9 mouse cellular contexts compared by ENCODE assay signal in the genomic region with DNA sequence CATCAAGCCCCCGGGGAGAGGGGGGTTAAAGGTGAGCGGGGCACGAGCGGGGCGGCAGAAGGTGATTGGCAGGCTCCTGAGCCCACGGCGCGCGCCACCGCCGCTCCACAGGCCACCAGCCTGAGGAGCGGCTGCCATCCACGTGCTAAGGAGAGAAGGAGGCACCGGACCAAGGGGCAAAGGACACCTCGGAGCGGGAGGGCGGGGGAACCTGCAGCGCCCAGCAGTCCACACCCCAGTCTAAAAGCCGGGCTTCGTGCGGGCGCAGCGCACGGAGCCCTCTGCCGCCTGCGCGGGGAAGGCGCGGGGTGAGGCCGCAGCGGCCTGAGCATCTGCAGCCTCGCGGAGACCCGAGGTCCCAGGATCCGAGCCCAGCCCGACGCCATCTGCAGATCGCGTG. TPM values are rescaled to one million over a fixed set of nuclear protein-coding genes. Genes with fewer than 3 reads are reported as not detected.
DNase-seq lines count a peak whose midpoint lies in the region; ATAC-seq and TF ChIP-seq lines count a peak whose summit lies in the region.
"Had no signal": no experiment of that assay in that cellular context is flagged by ENCODE, and none has a peak within 500 bp of the region (broad histone marks: within the 10 kb centered on the region; RNA-seq: fewer than 3 reads in every experiment).

Gene Mlxipl, plus strand, starts transcription at position 238 of the 400 bp plus-strand sequence.

- no peak for DNase-seq in heart, embryonic 10.5 days (ENCODE audit: low spot score)
- DNase-seq in kidney, postnatal 0 days (ENCODE audit: low spot score) = peak; percentile 13
- peak; percentile 24 for DNase-seq in retina, embryonic 14.5 days (ENCODE audit: low spot score)
- no peak for DNase-seq in left cerebral cortex, adult 11 months (ENCODE audit: low spot score)
- DNase-seq in ovary, postnatal 36 days (ENCODE audit: low spot score) = no peak
- no peak for DNase-seq in ovary, postnatal 10 days (ENCODE audit: low spot score)

- no peaks in the 10 kb centered on the region for H3K4me1 ChIP-seq in ES-Bruce4 (ENCODE audit: control insufficient read depth, insufficient read depth, low read length)
- H3K4me1 ChIP-seq in brown adipose tissue, adult 24 weeks (ENCODE audit: control insufficient read depth, insufficient read depth, insufficient read length, low read length) = no peaks in the 10 kb centered on the region
- peaks cover 11% of the 10 kb centered on the region for H3K4me1 ChIP-seq in heart, embryonic 10.5 days
- H3K4me1 ChIP-seq in kidney, postnatal 0 days (replicated peaks; ENCODE audit: insufficient read depth, low read length) = no peaks in the 10 kb centered on the region

- peak within 1 kb of the TSS; percentile 32 for H3K9ac ChIP-seq in ES-Bruce4 (ENCODE audit: low read depth, poor library complexity, severe bottlenecking)
- no peak within 1 kb of the TSS for H3K9ac ChIP-seq in kidney, postnatal 0 days (ENCODE audit: low read depth, low read length)

- H3K9me3 ChIP-seq in ES-Bruce4 (replicated peaks; ENCODE audit: control insufficient read depth, insufficient read depth, low read length, poor library complexity, severe bottlenecking) = no peaks in the 10 kb centered on the region
- H3K9me3 ChIP-seq in heart, embryonic 10.5 days = no peaks in the 10 kb centered on the region
- H3K9me3 ChIP-seq in kidney, postnatal 0 days (replicated peaks; ENCODE audit: low read length) = no peaks in the 10 kb centered on the region

- H3K27ac ChIP-seq in ES-Bruce4 (ENCODE audit: insufficient read depth, low read length) = no peak within 1 kb of the TSS
- H3K27ac ChIP-seq in brown adipose tissue, adult 24 weeks (replicated peaks; ENCODE audit: low read depth, low read length) = no peak within 1 kb of the TSS
- H3K27ac ChIP-seq in heart, embryonic 10.5 days = no peak within 1 kb of the TSS
- no peak within 1 kb of the TSS for H3K27ac ChIP-seq in kidney, postnatal 0 days

- ATAC-seq in kidney, postnatal 0 days (replicated peaks; ENCODE audit: low FRiP score, low read depth) = peak; percentile 58

- no peaks in the 10 kb centered on the region for H3K36me3 ChIP-seq in ES-Bruce4 (ENCODE audit: control insufficient read depth, insufficient read depth, low read length, poor library complexity, severe bottlenecking)
- no peaks in the 10 kb centered on the region for H3K36me3 ChIP-seq in heart, embryonic 10.5 days
- no peaks in the 10 kb centered on the region for H3K36me3 ChIP-seq in kidney, postnatal 0 days (ENCODE audit: insufficient read depth, low read length)

- TF ChIP-seq POLR2A in ES-Bruce4 (IDR thresholded peaks at IDR 0.05; ENCODE audit: insufficient read depth, low read length) = no peak

- WGBS in heart, embryonic 10.5 days = 2% methylated on average over 39 of the region's 39 CpGs
- 2% methylated on average over 39 of the region's 39 CpGs for WGBS in kidney, postnatal 0 days

- TF ChIP-seq EP300 in ES-Bruce4 (IDR thresholded peaks at IDR 0.05; ENCODE audit: insufficient read depth, low read depth, low read length) = no peak

- H3K27me3 ChIP-seq in ES-Bruce4 (ENCODE audit: control insufficient read depth, insufficient read depth, low read length, poor library complexity, severe bottlenecking) = peaks cover 1% of the 10 kb centered on the region
- H3K27me3 ChIP-seq in heart, embryonic 10.5 days (ENCODE audit: insufficient read depth, poor library complexity, severe bottlenecking) = peaks cover 88% of the 10 kb centered on the region
- peaks cover 14% of the 10 kb centered on the region for H3K27me3 ChIP-seq in kidney, postnatal 0 days (ENCODE audit: insufficient read depth, low read length)

- TF ChIP-seq CTCF in ES-Bruce4 (IDR thresholded peaks at IDR 0.05; ENCODE audit: low read depth, low read length) = no peak
- TF ChIP-seq CTCF in kidney, postnatal 0 days (IDR thresholded peaks at IDR 0.05; ENCODE audit: low read depth) = peak; percentile 12; the same call in 1 of the 2 replicates

- peak within 1 kb of the TSS; percentile 28 for H3K4me3 ChIP-seq in ES-Bruce4 (ENCODE audit: low read depth, low read length)
- H3K4me3 ChIP-seq in brown adipose tissue, adult 24 weeks (ENCODE audit: insufficient read depth, low read depth, low read length) = peak within 1 kb of the TSS; percentile 40
- peak within 1 kb of the TSS; percentile 45 for H3K4me3 ChIP-seq in heart, embryonic 10.5 days
- 0 out of 2 replicates have a peak within 1 kb of the TSS, but pooled peaks have one; percentile 7 for H3K4me3 ChIP-seq in kidney, postnatal 0 days (replicated peaks; ENCODE audit: low read depth, low read length)
- H3K4me3 ChIP-seq: megakaryocyte, embryonic 14.5 days had no signal

- H3K4me2 ChIP-seq in kidney, postnatal 0 days (ENCODE audit: low read length) = peak within 1 kb of the TSS; percentile 41

RNA-seq across cellular contexts. Expression of gene Mlxipl, which starts in this region (rescaled TPM):
- 3.8 and 4.6 TPM in 2 replicates for polyA plus RNA-seq in ES-Bruce4 (2011; ENCODE audit: insufficient read depth, insufficient read length, low read depth, missing spikeins)
- 174 and 262 TPM in 2 replicates for polyA plus RNA-seq in brown adipose tissue, adult 24 weeks (2012; ENCODE audit: insufficient read depth, insufficient read length, missing spikeins)
- polyA plus RNA-seq in heart, embryonic 10.5 days (2016; fragmentation: Nextera tagmentation; extraction: Ambion mirVana) = 1.00 and 3.0 TPM in 2 replicates
- 6.5 and 7.8 TPM in 2 replicates for polyA plus RNA-seq in kidney, postnatal 0 days (2015; fragmentation: Nextera tagmentation; extraction: Ambion mirVana)

Comparison
In these comparisons a context has a peak if more than half of its experiments do, and no peak if none do; other contexts are left out.
1. RNA of gene Mlxipl (polyA plus RNA-seq): 174 to 262 TPM in brown adipose tissue, adult 24 weeks; 6.5 to 7.8 TPM in kidney, postnatal 0 days, 3.8 to 4.6 TPM in ES-Bruce4 and 1.00 to 3.0 TPM in heart, embryonic 10.5 days; every median in the first group is over 10 times any median in the second.
2. DNase-seq: peak in kidney, postnatal 0 days (single experiment) and retina, embryonic 14.5 days (single experiment); none in heart, embryonic 10.5 days (single experiment), left cerebral cortex, adult 11 months (single experiment), ovary, postnatal 36 days (single experiment) and ovary, postnatal 10 days (single experiment).
3. Peak in every context shown above with its lines, with median percentiles within 50 percentile points of each other: H3K4me3 ChIP-seq.